Mouse (Mus musculus) midbrain, embryonic 14.5 days (tissue): ENCODE results near the gene Fsd1. TPM values are rescaled to one million over a fixed set of nuclear protein-coding genes. Genes with fewer than 3 reads are reported as not detected.

Source experiments
- ATAC-seq: fragments of 200-750 bp; cut with Nextera tagmentation; 2 replicates; pipeline ENCODE4 v1.8.0; 2017; ENCODE audit warnings: moderate number of reproducible peaks, moderate library complexity; ENCODE audit not compliant: low FRiP score, low TSS enrichment
- DNase-seq: peaks from one replicate; pipeline ENCODE4 v3.0.0-alpha.2; 2015
- H3K27ac ChIP-seq: fragments of 300-500 bp; sonication (generic); replicated peaks from 2 replicates; pipeline ENCODE4 v1.5.1; 2014; ENCODE audit warnings: mild to moderate bottlenecking, low read depth, low read length, moderate library complexity
- H3K27me3 ChIP-seq: fragments of 300-500 bp; sonication (generic); 2 replicates; pipeline ENCODE4 v1.6.1; 2014; ENCODE audit warnings: low read length, control low read depth, mixed read lengths; ENCODE audit not compliant: control insufficient read depth, insufficient read depth
- H3K36me3 ChIP-seq: fragments of 300-500 bp; sonication (generic); 2 replicates; pipeline ENCODE4 v1.6.1; 2014; ENCODE audit warnings: low read length, control low read depth; ENCODE audit not compliant: control insufficient read depth, insufficient read depth
- H3K4me1 ChIP-seq: fragments of 300-500 bp; sonication (generic); 2 replicates; pipeline ENCODE4 v1.6.1; 2014; ENCODE audit warnings: mild to moderate bottlenecking, antibody characterized with exemption, low read length, control low read depth; ENCODE audit not compliant: control insufficient read depth, insufficient read depth
- H3K4me2 ChIP-seq: fragments of 300-500 bp; sonication (generic); 2 replicates; pipeline ENCODE4 v1.6.1; 2014; ENCODE audit warnings: mild to moderate bottlenecking, low read length, moderate library complexity
- H3K4me3 ChIP-seq: fragments of 300-500 bp; sonication (generic); replicated peaks from 2 replicates; pipeline ENCODE4 v1.5.1; 2014; ENCODE audit warnings: low read depth, low read length
- H3K9ac ChIP-seq: fragments of 300-500 bp; sonication (generic); replicated peaks from 2 replicates; pipeline ENCODE4 v1.6.1; 2014; ENCODE audit warnings: mild to moderate bottlenecking, low read length, moderate library complexity
- H3K9me3 ChIP-seq: fragments of 300-500 bp; sonication (generic); 2 replicates; pipeline ENCODE4 v1.6.1; 2016; ENCODE audit warnings: low read length, control low read depth, mixed read lengths; ENCODE audit not compliant: control insufficient read depth
- WGBS: fragments of 180-500 bp; shearing (Covaris S2); extraction: QIAGEN DNeasy Blood & Tissue Kit; methylation state at CpG from one replicate; pipeline ENCODE4 v1.1.7; 2014; 5-methylcytosine and 5-hydroxymethylcytosine counted together
- polyA plus RNA-seq: library from polyadenylated mRNA; unstranded; fragments of >200 nt; fragmentation: Nextera tagmentation; extraction: Ambion mirVana; gene quantifications from 2 replicates; pipeline ENCODE4 v1.2.1, GENCODE M21; 2014

Fsd1 gene
- polyA plus RNA-seq, 1 experiment from 2014 or later: 141 TPM

DNA sequence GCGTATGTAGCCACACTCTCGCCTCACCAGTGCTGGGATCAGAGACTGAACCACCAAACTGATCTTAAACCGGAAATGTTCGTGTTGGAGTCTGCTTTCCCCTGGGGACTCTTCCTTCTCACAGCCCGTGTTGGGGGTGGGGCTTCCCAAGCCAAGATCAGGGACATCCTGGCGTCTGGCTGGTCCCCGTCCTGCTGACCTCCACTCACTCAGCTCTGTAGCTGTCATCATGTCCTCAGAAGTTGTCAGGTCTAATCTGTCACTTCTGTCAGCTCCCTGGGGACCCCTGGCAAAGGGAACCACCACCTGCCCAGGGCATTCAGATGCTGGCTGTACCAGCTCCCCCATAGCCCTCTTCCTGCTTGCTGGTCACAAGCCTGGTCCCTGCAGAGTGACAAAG is 18.1 kb upstream of the Fsd1 start:
- H3K9me3 ChIP-seq: no peaks in the 10 kb centered on the region
- H3K9ac ChIP-seq: peak overlapping the region; percentile 16; the same call in 1 of the 2 replicates
- H3K36me3 ChIP-seq: peaks cover 24% of the 10 kb centered on the region
- ATAC-seq (no peak), DNase-seq (peak; percentile 35)
- H3K27ac ChIP-seq: peak overlapping the region; percentile 93
- WGBS: 34% methylated on average over 7 of the region's 7 CpGs
- H3K4me1 ChIP-seq: peaks cover 34% of the 10 kb centered on the region
- no peaks in the 10 kb centered on the region for H3K27me3 ChIP-seq
- no peak overlapping the region for H3K4me3 ChIP-seq
- no peak overlapping the region for H3K4me2 ChIP-seq

DNA sequence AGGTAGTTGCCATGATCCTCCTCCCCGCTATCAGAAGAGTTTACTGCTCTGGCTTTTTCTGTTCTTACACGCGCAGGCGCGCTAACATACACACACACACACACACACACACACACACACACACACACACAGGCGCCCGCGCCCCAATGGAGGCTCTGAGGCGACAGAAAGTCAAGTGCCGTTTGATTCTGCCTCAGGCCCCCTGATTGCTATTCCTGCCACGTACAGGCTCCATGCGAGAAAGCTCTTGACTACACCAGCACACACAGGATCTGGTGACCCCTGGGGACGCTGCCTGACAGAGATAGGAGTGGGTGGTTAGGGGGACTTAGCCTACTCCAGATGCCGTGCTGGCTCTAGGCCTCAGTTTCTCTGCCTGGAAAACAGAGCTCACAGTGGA is 16.7 kb upstream of the Fsd1 start:
- H3K4me3 ChIP-seq: peak overlapping the region; percentile 67
- peak overlapping the region; percentile 93 for H3K27ac ChIP-seq
- H3K4me1 ChIP-seq: peaks cover 34% of the 10 kb centered on the region
- no peaks in the 10 kb centered on the region for H3K9me3 ChIP-seq
- peak overlapping the region; percentile 85 for H3K4me2 ChIP-seq
- H3K36me3 ChIP-seq: peaks cover 30% of the 10 kb centered on the region
- DNase-seq (peak; percentile 96), ATAC-seq (peak; percentile 73)
- peak overlapping the region; percentile 88; the same call in 1 of the 2 replicates for H3K9ac ChIP-seq
- WGBS: 7% methylated on average over 14 of the region's 14 CpGs
- no peaks in the 10 kb centered on the region for H3K27me3 ChIP-seq

DNA sequence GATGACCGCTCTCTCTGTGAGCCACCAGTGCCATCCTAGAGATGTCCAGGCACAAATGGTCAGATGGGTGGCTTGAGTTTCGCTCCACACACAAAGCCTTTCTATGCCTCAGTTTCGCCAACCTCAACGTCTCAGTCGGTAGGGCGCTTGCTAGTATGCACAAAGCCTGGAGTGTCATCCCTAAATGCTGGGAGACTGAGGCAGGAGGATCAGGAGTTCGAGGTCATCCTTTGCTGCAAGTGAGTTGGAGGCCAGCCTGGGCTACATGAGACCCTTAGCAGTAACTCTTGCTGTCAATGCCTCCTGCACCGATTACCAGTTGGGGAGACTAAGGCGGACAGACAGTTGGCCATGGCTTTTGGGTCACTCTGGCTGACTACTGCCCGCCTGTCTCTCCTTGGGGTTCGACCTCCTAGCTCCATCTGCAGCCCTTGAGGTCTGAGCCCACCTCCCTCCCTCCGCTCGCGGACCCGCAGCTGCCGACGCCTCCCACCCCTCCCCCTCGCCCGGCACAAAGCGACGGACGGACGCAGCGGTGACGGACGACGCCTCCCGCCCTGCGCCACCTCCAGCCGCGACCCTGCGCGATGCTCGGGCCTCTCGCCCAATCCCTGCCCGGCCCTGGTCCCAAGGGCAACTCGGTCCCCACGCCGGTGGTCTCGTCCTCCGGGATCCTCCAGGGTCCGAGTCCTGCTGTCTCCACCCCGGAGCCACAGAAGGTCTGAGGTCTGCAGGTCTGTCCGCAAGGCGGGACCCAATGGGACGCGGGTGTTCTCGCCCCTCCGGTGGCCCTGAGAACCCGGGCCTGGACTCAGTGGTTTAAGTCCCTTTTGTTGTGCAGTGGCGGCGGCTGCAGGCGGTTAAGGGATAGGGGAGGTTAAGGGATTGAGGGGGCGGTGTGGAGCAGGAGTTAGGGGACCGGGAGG is 16.1 kb upstream of the Fsd1 start, which contains the start of gene Shd:
Gene Shd, plus strand, starts transcription at position 502 of the 926 bp plus-strand sequence.
- Histone ChIP-seq H3K27me3 (no peaks in the 10 kb centered on the region), H3K36me3 (peaks cover 30% of the 10 kb centered on the region), H3K4me3 (peak within 1 kb of the TSS; percentile 67), H3K9me3 (no peaks in the 10 kb centered on the region), H3K9ac (peak within 1 kb of the TSS; percentile 88), H3K4me1 (peaks cover 34% of the 10 kb centered on the region), H3K27ac (peak within 1 kb of the TSS; percentile 93), H3K4me2 (peak within 1 kb of the TSS; percentile 85)
- ATAC-seq: peak; percentile 76
- 6% methylated on average over 55 of the region's 55 CpGs for WGBS
- DNase-seq: peak; percentile 83

DNA sequence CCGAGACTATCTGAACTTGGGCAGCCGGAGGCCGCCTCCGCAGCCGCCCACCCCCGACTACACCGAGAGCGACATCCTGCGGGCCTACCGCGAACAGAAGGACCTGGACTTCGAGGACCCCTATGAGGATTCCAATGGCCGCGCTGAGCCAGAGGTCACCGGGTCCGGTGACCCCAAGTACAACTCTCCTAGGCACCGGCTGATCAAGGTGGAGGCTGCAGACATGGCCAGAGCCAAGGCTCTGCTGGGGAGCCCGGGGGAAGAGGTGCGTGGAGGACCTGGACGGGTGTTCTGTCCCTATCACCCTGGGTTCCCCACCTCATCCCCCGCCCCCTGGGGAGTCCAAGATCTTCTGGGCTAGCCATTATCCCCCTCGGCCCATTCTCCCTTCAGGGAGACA is 14.9 kb upstream of the Fsd1 start:
- no peak for DNase-seq
- no peak for ATAC-seq
- Histone ChIP-seq H3K9ac (peak overlapping the region; percentile 88), H3K27ac (peak overlapping the region; percentile 93; the same call in 1 of the 2 replicates), H3K27me3 (no peaks in the 10 kb centered on the region), H3K4me1 (peaks cover 34% of the 10 kb centered on the region), H3K4me2 (peak overlapping the region; percentile 85), H3K9me3 (no peaks in the 10 kb centered on the region), H3K4me3 (peak overlapping the region; percentile 67), H3K36me3 (peaks cover 23% of the 10 kb centered on the region)
- 18% methylated on average over 22 of the region's 22 CpGs for WGBS

DNA sequence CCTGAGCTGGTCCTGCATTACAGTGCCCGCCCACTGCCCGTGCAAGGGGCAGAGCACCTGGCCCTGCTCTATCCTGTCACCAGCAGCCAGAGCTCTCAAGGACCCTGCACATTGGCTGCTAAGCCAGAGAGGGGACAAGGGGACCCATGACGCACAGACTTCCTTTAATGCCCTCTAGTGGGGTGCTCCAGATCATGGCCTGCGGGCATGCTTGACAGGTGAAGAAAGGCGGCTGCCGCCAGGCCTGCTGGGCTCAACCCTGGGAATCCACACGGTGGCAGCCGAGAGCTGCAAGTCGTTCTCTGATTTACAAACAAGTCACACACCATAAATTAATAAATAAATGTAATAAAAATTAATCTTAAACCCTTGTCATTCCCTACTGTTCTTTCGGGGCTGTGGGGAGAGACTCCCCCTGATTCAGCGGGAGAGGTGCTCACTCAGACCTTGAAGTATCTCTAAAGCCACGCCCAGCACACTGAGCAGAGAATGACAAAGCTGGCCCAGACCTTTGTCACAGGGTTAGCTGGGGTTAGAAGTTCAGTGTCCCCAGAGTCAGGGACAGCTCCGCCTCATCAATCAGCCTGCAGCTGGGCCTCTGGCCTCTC is 9.9 kb upstream of the Fsd1 start:
- Histone ChIP-seq H3K36me3 (peaks cover 20% of the 10 kb centered on the region), H3K4me2 (no peak overlapping the region; the same call in 1 of the 2 replicates), H3K9ac (0 out of 2 replicates have a peak overlapping the region, but pooled peaks have one; percentile 26), H3K27me3 (no peaks in the 10 kb centered on the region), H3K4me1 (peaks cover 6% of the 10 kb centered on the region), H3K27ac (peak overlapping the region; percentile 71), H3K4me3 (no peak overlapping the region), H3K9me3 (no peaks in the 10 kb centered on the region)
- peak; percentile 79 for ATAC-seq
- 16% methylated on average over 13 of the region's 13 CpGs for WGBS
- DNase-seq: peak; percentile 92

DNA sequence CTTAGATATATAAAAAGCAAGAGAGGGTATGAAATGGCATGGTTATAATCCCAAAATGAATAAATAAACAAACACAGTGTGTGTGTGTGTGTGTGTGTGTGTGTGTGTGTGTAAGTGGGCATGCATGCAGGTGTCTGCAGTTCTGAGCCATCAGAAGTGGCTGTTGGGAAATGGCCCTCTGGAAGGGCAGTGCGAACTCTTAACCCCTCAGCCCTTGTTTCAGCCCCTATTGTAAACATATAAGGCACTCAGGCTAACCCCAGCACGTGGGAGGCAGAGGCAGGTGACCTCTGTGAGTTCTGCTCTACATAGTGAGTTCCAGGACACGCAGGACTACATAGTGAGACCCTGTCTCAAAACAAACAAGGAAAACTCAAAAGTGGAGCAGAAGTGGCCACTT is 9.0 kb upstream of the Fsd1 start:
- Histone ChIP-seq H3K27ac (peak overlapping the region; percentile 71), H3K9me3 (no peaks in the 10 kb centered on the region), H3K36me3 (peaks cover 20% of the 10 kb centered on the region), H3K4me2 (no peak overlapping the region), H3K27me3 (no peaks in the 10 kb centered on the region), H3K4me3 (no peak overlapping the region), H3K9ac (no peak overlapping the region), H3K4me1 (no peaks in the 10 kb centered on the region)
- WGBS: 69% methylated on average over 3 of the region's 3 CpGs
- no peak for ATAC-seq
- DNase-seq: no peak

DNA sequence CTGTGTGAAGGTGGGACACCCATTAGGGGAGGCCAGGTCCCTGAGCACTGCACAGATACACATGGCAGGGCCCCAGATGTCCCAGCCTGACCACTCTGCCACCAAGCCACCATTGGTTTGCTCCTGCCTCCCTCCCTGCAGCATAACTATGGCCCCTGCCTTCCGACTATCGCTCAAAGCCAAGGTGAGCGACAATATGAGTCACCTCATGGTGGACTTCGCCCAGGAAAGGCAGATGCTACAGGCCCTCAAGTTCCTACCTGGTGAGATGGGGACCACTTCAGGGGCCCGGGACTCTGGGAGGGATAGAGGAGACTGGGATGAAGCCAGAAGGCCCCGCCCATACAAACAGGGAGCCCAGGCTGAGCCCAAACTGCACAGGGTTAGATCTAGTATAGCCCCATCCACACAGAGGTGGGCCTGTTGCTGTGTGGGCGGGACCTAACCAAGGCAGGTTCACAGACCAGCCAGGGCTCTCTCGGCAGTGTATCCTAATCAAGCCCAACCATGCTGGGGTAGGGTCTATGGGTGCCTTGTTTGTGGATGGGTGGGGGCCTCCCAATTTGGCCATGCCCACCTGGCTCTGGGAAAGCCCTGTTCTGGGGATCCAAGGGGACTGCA is 4.1 kb downstream of the Fsd1 start:
- H3K27ac ChIP-seq: no peak overlapping the region
- no peaks in the 10 kb centered on the region for H3K27me3 ChIP-seq
- no peaks in the 10 kb centered on the region for H3K9me3 ChIP-seq
- ATAC-seq (no peak), DNase-seq (no peak)
- H3K4me2 ChIP-seq: no peak overlapping the region
- peaks cover 61% of the 10 kb centered on the region for H3K36me3 ChIP-seq
- 91% methylated on average over 8 of the region's 8 CpGs for WGBS
- no peak overlapping the region for H3K4me3 ChIP-seq
- no peak overlapping the region for H3K9ac ChIP-seq
- peaks cover 7% of the 10 kb centered on the region for H3K4me1 ChIP-seq

DNA sequence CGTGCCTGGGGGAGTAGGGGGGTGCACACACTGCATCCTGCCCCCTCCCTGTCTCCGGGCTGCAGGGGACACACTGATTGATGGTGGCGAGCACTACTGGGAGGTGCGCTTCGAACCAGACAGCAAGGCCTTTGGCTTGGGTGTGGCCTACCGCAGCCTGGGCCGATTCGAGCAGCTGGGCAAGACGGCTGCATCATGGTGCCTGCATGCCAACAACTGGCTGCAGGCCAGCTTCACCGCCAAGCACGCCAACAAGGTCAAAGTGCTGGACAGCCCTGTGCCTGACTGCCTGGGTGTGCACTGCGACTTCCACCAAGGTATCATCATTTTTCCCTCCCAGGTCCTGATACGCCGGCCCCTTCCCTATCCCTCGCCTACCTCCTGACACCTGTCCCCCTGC is 9.7 kb downstream of the Fsd1 start:
- Histone ChIP-seq H3K27me3 (peaks cover 9% of the 10 kb centered on the region; the same call in 1 of the 2 replicates), H3K4me3 (no peak overlapping the region), H3K9me3 (no peaks in the 10 kb centered on the region), H3K4me1 (no peaks in the 10 kb centered on the region), H3K27ac (no peak overlapping the region), H3K36me3 (peaks cover 63% of the 10 kb centered on the region), H3K9ac (no peak overlapping the region), H3K4me2 (no peak overlapping the region)
- 91% methylated on average over 15 of the region's 15 CpGs for WGBS
- DNase-seq: no peak
- ATAC-seq: no peak
